ENCODE assay signal across 22 mouse cellular contexts in the genomic region with DNA sequence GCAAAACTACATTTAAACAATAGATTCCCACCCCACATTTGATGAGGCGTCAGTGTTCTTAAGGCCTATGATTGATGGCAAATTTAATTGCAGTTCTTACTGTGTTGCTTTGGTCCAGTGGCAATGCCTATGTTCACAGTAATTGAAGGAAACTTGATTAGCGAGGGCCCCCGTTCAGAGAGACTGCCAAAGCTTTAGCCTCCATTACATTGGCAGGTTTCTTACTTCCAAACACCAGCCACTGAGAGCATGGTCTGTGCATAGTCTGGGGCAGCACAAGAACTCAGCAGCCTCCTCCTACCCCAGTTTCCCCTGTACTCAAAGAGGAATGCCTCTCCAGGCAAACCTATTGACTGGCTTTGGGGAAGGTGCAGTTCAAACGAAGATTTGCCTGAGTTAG. TPM values are rescaled to one million over a fixed set of nuclear protein-coding genes. Genes with fewer than 3 reads are reported as not detected.
A peak's percentile ranks its signal among the peaks of the same experiment; 100 is the strongest.
DNase-seq lines count a peak whose midpoint lies in the region; ATAC-seq lines count a peak whose summit lies in the region.
"Had no signal": no experiment of that assay in that cellular context is flagged by ENCODE, and none has a peak within 500 bp of the region (broad histone marks: within the 10 kb centered on the region; RNA-seq: fewer than 3 reads in every experiment).

No protein-coding gene starts in this region.

- 0 out of 2 replicates have a peak, but pooled peaks have one; percentile 53 for ATAC-seq in forebrain, embryonic 11.5 days (replicated peaks; ENCODE audit: low FRiP score)
- no peak for ATAC-seq in forebrain, embryonic 12.5 days (ENCODE audit: low FRiP score)
- ATAC-seq in forebrain, embryonic 16.5 days: 0 out of 2 replicates have a peak, but pooled peaks have one; percentile 33
- ATAC-seq in forebrain, embryonic 13.5 days: no peak; the same call in 1 of the 2 replicates
- ATAC-seq in midbrain, embryonic 11.5 days (ENCODE audit: low FRiP score): no peak
- no peak for ATAC-seq in midbrain, embryonic 16.5 days
- ATAC-seq: activated CD4-positive, CD25-positive, alpha-beta regulatory T cell, adult 4 months had no signal

- no peaks in the 10 kb centered on the region for H3K4me1 ChIP-seq in forebrain, embryonic 11.5 days (replicated peaks; ENCODE audit: control insufficient read depth, insufficient read depth, low read length)
- H3K4me1 ChIP-seq in forebrain, embryonic 12.5 days: peaks cover 10% of the 10 kb centered on the region
- H3K4me1 ChIP-seq in forebrain, embryonic 16.5 days (replicated peaks; ENCODE audit: control insufficient read depth, insufficient read depth, low read length): no peaks in the 10 kb centered on the region
- peaks cover 15% of the 10 kb centered on the region; the same call in 1 of the 2 replicates for H3K4me1 ChIP-seq in forebrain, embryonic 13.5 days
- H3K4me1 ChIP-seq in midbrain, embryonic 11.5 days (ENCODE audit: control insufficient read depth, insufficient read depth, low read length): no peaks in the 10 kb centered on the region
- H3K4me1 ChIP-seq in midbrain, embryonic 16.5 days (ENCODE audit: control insufficient read depth, insufficient read depth, low read length): peaks cover 3% of the 10 kb centered on the region; the same call in 1 of the 2 replicates
- H3K4me1 ChIP-seq: heart, embryonic 12.5 days; heart, embryonic 15.5 days had no signal

- H3K4me2 ChIP-seq in forebrain, embryonic 11.5 days (ENCODE audit: low read depth, low read length, severe bottlenecking): no peak overlapping the region
- no peak overlapping the region for H3K4me2 ChIP-seq in forebrain, embryonic 12.5 days
- no peak overlapping the region for H3K4me2 ChIP-seq in forebrain, embryonic 16.5 days (ENCODE audit: low read length)
- H3K4me2 ChIP-seq in forebrain, embryonic 13.5 days: no peak overlapping the region
- H3K4me2 ChIP-seq in midbrain, embryonic 11.5 days: no peak overlapping the region
- no peak overlapping the region for H3K4me2 ChIP-seq in midbrain, embryonic 16.5 days (ENCODE audit: low read length)
- H3K4me2 ChIP-seq: heart, embryonic 12.5 days; heart, embryonic 15.5 days; hindbrain, embryonic 14.5 days had no signal

- no peak for DNase-seq in forebrain, embryonic 11.5 days (ENCODE audit: low spot score)
- DNase-seq in midbrain, embryonic 11.5 days (ENCODE audit: low spot score, missing footprints): peak; percentile 67
- DNase-seq in retina, postnatal 1 day: peak; percentile 4
- no peak for DNase-seq in urinary bladder, postnatal 36 days (ENCODE audit: low spot score in 2 of 2)
- DNase-seq: adrenal gland, adult 8-10 months; adrenal gland, postnatal 25 days; cerebellum, adult 18-20 months; cerebellum, adult 9-10 months; cerebellum, postnatal 14 days; gastrocnemius, postnatal 25 days; heart, adult 18-20 months; heart, postnatal 10 days; heart, postnatal 36 days had no signal

- no peak overlapping the region for H3K27ac ChIP-seq in forebrain, embryonic 11.5 days (ENCODE audit: low read depth, low read length)
- no peak overlapping the region for H3K27ac ChIP-seq in forebrain, embryonic 12.5 days
- H3K27ac ChIP-seq in forebrain, embryonic 16.5 days (ENCODE audit: low read length): no peak overlapping the region
- H3K27ac ChIP-seq in forebrain, embryonic 13.5 days: no peak overlapping the region
- no peak overlapping the region for H3K27ac ChIP-seq in midbrain, embryonic 11.5 days (ENCODE audit: low read depth, low read length)
- H3K27ac ChIP-seq in midbrain, embryonic 16.5 days (ENCODE audit: low read length): no peak overlapping the region
- H3K27ac ChIP-seq: heart, embryonic 15.5 days; hindbrain, embryonic 10.5 days; hindbrain, embryonic 14.5 days had no signal

- no peaks in the 10 kb centered on the region for H3K9me3 ChIP-seq in forebrain, embryonic 11.5 days (ENCODE audit: control insufficient read depth, low read length)
- H3K9me3 ChIP-seq in forebrain, embryonic 12.5 days: no peaks in the 10 kb centered on the region
- H3K9me3 ChIP-seq in forebrain, embryonic 16.5 days (ENCODE audit: control insufficient read depth, low read length): no peaks in the 10 kb centered on the region
- H3K9me3 ChIP-seq in forebrain, embryonic 13.5 days (replicated peaks): no peaks in the 10 kb centered on the region
- no peaks in the 10 kb centered on the region for H3K9me3 ChIP-seq in midbrain, embryonic 11.5 days (ENCODE audit: control insufficient read depth, low read length)
- H3K9me3 ChIP-seq in midbrain, embryonic 16.5 days (replicated peaks; ENCODE audit: control insufficient read depth, low read length, poor library complexity, severe bottlenecking): no peaks in the 10 kb centered on the region
- H3K9me3 ChIP-seq: heart, embryonic 12.5 days; heart, embryonic 15.5 days; hindbrain, embryonic 10.5 days had no signal

- no peak overlapping the region for H3K4me3 ChIP-seq in forebrain, embryonic 11.5 days (ENCODE audit: low read depth, low read length)
- H3K4me3 ChIP-seq in forebrain, embryonic 12.5 days (replicated peaks): no peak overlapping the region
- H3K4me3 ChIP-seq in forebrain, embryonic 16.5 days (replicated peaks; ENCODE audit: low read length): no peak overlapping the region
- no peak overlapping the region for H3K4me3 ChIP-seq in forebrain, embryonic 13.5 days
- no peak overlapping the region for H3K4me3 ChIP-seq in midbrain, embryonic 11.5 days (ENCODE audit: low read depth, low read length)
- H3K4me3 ChIP-seq in midbrain, embryonic 16.5 days (ENCODE audit: low read depth, low read length): no peak overlapping the region
- H3K4me3 ChIP-seq: heart, embryonic 12.5 days; heart, embryonic 15.5 days; hindbrain, embryonic 10.5 days had no signal

- no peaks in the 10 kb centered on the region for H3K36me3 ChIP-seq in forebrain, embryonic 11.5 days (ENCODE audit: control insufficient read depth, insufficient read depth, low read length)
- H3K36me3 ChIP-seq in forebrain, embryonic 12.5 days (replicated peaks): no peaks in the 10 kb centered on the region
- no peaks in the 10 kb centered on the region for H3K36me3 ChIP-seq in forebrain, embryonic 16.5 days (ENCODE audit: control insufficient read depth, insufficient read depth)
- H3K36me3 ChIP-seq in forebrain, embryonic 13.5 days (ENCODE audit: poor library complexity, severe bottlenecking): no peaks in the 10 kb centered on the region
- H3K36me3 ChIP-seq in midbrain, embryonic 11.5 days (ENCODE audit: control insufficient read depth, insufficient read depth, low read length): no peaks in the 10 kb centered on the region
- H3K36me3 ChIP-seq in midbrain, embryonic 16.5 days (ENCODE audit: control insufficient read depth, insufficient read depth, low read length): no peaks in the 10 kb centered on the region
- H3K36me3 ChIP-seq: heart, embryonic 12.5 days; heart, embryonic 15.5 days; hindbrain, embryonic 10.5 days had no signal

- H3K27me3 ChIP-seq in forebrain, embryonic 11.5 days (ENCODE audit: control insufficient read depth, insufficient read depth, low read length): no peaks in the 10 kb centered on the region
- no peaks in the 10 kb centered on the region for H3K27me3 ChIP-seq in forebrain, embryonic 12.5 days
- H3K27me3 ChIP-seq in forebrain, embryonic 16.5 days (replicated peaks; ENCODE audit: control insufficient read depth, insufficient read depth, low read length): no peaks in the 10 kb centered on the region
- no peaks in the 10 kb centered on the region for H3K27me3 ChIP-seq in forebrain, embryonic 13.5 days
- no peaks in the 10 kb centered on the region for H3K27me3 ChIP-seq in midbrain, embryonic 11.5 days (ENCODE audit: control insufficient read depth, insufficient read depth, low read length)
- no peaks in the 10 kb centered on the region for H3K27me3 ChIP-seq in midbrain, embryonic 16.5 days (ENCODE audit: control insufficient read depth, insufficient read depth, low read depth, low read length)
- H3K27me3 ChIP-seq: heart, embryonic 12.5 days; heart, embryonic 15.5 days had no signal

- no peak overlapping the region for H3K9ac ChIP-seq in forebrain, embryonic 11.5 days (ENCODE audit: low read length)
- no peak overlapping the region for H3K9ac ChIP-seq in forebrain, embryonic 12.5 days
- no peak overlapping the region for H3K9ac ChIP-seq in forebrain, embryonic 16.5 days (replicated peaks; ENCODE audit: low read depth, low read length)
- no peak overlapping the region for H3K9ac ChIP-seq in forebrain, embryonic 13.5 days
- H3K9ac ChIP-seq in midbrain, embryonic 11.5 days (ENCODE audit: low read length): no peak overlapping the region
- H3K9ac ChIP-seq in midbrain, embryonic 16.5 days (ENCODE audit: low read depth, low read length): no peak overlapping the region
- H3K9ac ChIP-seq: heart, embryonic 12.5 days; heart, embryonic 15.5 days; hindbrain, embryonic 14.5 days had no signal

- 34% methylated on average over 4 of the region's 4 CpGs for WGBS in forebrain, embryonic 11.5 days
- WGBS in forebrain, embryonic 12.5 days: 31% methylated on average over 4 of the region's 4 CpGs
- WGBS in forebrain, embryonic 16.5 days: 17% methylated on average over 4 of the region's 4 CpGs
- 22% methylated on average over 4 of the region's 4 CpGs for WGBS in forebrain, embryonic 13.5 days
- WGBS in midbrain, embryonic 11.5 days: 58% methylated on average over 4 of the region's 4 CpGs
- WGBS in midbrain, embryonic 16.5 days: 63% methylated on average over 4 of the region's 4 CpGs

RNA-seq across cellular contexts. Expression of gene Ccdc149, which starts 42.7 kb away (rescaled TPM):
- 3.1 and 3.2 TPM in 2 replicates for polyA plus RNA-seq in forebrain, embryonic 11.5 days (2014; fragmentation: Nextera tagmentation; extraction: Ambion mirVana)
- polyA plus RNA-seq in forebrain, embryonic 12.5 days (2016; fragmentation: Nextera tagmentation; extraction: Ambion mirVana): 5.5 and 5.9 TPM in 2 replicates
- 12.5 and 13.5 TPM in 2 replicates for polyA plus RNA-seq in forebrain, embryonic 16.5 days (2015; fragmentation: Nextera tagmentation; extraction: Ambion mirVana)
- 6.7 and 7.0 TPM in 2 replicates for polyA plus RNA-seq in forebrain, embryonic 13.5 days (2015; fragmentation: Nextera tagmentation; extraction: Ambion mirVana)
- 2.4 and 3.1 TPM in 2 replicates for polyA plus RNA-seq in midbrain, embryonic 11.5 days (2014; fragmentation: Nextera tagmentation; extraction: Ambion mirVana)
- polyA plus RNA-seq in midbrain, embryonic 16.5 days (2015; fragmentation: Nextera tagmentation; extraction: Ambion mirVana): 15.1 and 15.4 TPM in 2 replicates
- polyA plus RNA-seq: activated CD4-positive, CD25-positive, alpha-beta regulatory T cell, adult 4 months had no signal

Comparison
In these comparisons a context has a peak if more than half of its experiments do, and no peak if none do; other contexts are left out.
1. ATAC-seq: peak in forebrain, embryonic 11.5 days (single experiment) and forebrain, embryonic 16.5 days (single experiment); none in forebrain, embryonic 12.5 days (single experiment), forebrain, embryonic 13.5 days (single experiment), midbrain, embryonic 11.5 days (single experiment) and midbrain, embryonic 16.5 days (single experiment).
2. DNase-seq: peak in midbrain, embryonic 11.5 days (single experiment) and retina, postnatal 1 day (single experiment); none in forebrain, embryonic 11.5 days (single experiment) and urinary bladder, postnatal 36 days (0 of 2).